Mouse (Mus musculus) brain, embryonic 14.5 days (tissue): ENCODE measurements around the gene Flrt1. TPM values are rescaled to one million over a fixed set of nuclear protein-coding genes. Genes with fewer than 3 reads are reported as not detected.
A peak's percentile ranks its signal among the peaks of the same experiment; 100 is the strongest.

ENCODE experiments used
- DNase-seq: peaks from one replicate; pipeline ENCODE4 v3.0.0-alpha.2; 2011; ENCODE audit warnings: low read depth
- CTCF ChIP-seq: fragments of 200-500 bp; IDR thresholded peaks from 2 replicates; pipeline ENCODE4 v1.5.1; 2012; ENCODE audit warnings: inconsistent platforms, mild to moderate bottlenecking, moderate library complexity, borderline replicate concordance; ENCODE audit not compliant: insufficient read depth, insufficient read length; ENCODE audit errors: extremely low read depth
- POLR2A ChIP-seq: fragments of 200-500 bp; IDR thresholded peaks from 2 replicates; pipeline ENCODE4 v1.6.1; 2012; ENCODE audit warnings: mild to moderate bottlenecking, inconsistent platforms, borderline replicate concordance; ENCODE audit not compliant: poor library complexity, insufficient read depth, insufficient read length, severe bottlenecking; ENCODE audit errors: extremely low read depth
- polyA plus RNA-seq: library from polyadenylated mRNA; depleted of rRNA; stranded (reverse); fragments of >200 nt; gene quantifications from 2 replicates; pipeline ENCODE4 v1.2.3, GENCODE M21; 2012

Gene Flrt1
- polyA plus RNA-seq, 1 experiment: 4.3 TPM

DNA sequence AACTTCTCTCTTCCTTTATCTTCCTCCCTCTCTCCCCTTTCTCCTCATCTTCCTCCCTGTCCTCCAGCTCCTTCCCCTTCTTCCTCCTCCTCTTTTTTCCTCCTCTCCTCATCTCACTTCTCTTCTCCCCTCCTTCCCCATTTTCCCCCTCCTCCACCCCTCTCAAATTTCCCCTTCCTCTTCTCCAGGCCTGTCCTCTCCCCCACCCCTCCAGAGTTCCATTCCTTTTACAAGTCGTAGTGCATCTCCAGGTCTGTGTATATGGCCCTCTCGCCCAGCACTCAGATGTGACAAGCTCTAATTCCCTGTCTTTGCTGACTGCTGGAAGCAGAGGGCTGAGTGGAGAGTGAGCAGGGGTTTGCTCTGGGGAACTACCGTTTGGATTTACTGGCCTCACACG, 34.8 kb downstream of the Flrt1 start:
- DNase-seq: no peak
- TF ChIP-seq POLR2A (no peak), CTCF (no peak)

DNA sequence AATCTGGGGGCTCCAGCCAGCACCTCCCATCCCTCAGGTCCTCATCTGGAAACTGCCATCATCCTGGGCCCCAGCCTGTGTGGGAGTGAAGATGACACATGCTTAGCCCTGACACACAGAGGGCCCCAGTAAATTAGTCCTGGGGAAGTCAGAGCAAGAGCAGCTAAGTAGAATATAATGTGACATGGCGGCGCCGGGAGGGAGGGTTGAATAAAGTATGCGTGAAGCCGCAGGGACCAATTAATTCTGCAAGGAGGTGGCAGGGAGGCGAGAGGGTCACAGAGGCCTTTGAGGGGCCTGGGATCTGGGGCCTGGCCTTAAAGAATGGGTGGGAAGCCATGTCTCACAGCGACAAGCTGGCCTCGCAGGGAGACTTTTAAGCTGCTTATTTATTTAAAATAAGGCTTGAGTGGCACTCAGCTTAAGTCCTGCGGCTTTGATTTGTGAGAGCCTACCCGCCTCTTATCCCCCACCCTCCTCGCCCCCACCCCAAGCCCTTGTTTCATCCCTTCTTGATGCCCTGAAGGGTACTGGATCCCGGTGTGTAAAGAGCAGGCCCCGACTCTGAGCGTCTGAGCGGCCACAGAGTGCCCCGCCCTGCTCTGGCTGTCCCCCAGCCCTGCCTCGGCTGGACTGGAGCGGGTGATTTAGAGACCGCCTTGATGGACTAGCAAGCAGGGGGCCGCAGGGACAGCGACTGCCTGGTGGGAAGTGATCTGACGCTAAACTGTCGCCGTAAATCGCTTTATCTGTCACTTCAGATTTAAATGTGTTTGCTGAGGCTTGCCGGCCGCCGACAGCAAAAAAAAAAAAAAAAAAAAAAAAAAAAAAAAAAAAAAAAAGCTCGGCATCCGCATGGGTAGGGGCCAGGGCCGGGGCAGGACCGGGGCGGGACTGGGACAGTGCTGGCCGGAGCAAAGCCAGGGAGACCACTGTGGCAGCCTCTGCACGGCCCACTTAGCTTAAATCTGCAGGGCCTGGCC, 35.5 kb downstream of the Flrt1 start:
- TF ChIP-seq POLR2A: no peak
- no peak for TF ChIP-seq CTCF

DNA sequence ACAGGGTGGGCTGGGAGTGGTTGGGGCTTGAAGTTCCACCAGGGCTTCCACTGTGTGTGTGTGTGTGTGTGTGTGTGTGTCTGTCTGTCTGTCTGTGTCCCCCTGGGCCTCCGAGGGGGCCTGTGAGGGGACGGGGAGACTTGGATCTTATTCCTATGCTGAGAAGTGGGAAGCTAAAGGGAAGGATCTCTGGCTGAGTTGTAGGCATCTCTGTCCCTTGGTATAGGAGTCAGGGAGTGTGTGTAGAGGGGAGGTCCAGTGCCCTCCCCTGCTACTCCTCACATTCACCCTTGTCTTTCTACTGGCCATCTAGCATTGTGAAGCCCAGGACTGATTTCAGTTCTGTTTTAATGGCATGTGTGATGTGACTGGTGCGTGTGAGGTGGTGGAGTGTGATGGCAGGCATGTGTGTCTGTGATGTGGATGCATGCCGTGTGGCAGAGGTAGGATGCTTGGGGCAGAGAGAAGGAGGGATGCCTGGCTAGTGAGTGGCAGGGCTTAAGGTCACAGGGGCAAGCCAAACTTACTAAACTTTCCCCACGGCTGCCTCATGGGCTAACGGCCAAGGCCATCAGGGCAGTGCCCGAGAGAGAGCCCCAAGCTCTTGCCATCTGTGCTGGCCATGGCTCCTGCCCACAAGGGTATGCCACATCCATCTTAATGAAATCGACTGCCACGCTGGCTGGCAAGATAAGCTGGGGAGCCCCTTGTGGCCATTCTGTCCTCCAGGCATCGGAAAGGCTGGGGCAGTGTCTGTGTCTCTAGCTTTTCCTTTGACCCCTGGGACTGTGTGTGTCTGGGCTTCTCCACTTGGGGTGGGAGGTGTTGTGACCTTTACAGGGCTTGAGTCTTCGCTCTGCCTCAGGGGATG, 36.6 kb downstream of the Flrt1 start:
- peak; percentile 68 for DNase-seq
- TF ChIP-seq POLR2A (no peak), CTCF (peak; percentile 45; the same call in 1 of the 2 replicates)

More for the DNA sequence above, 35.5 kb downstream of the Flrt1 start:
- DNase-seq: peak; percentile 84

DNA sequence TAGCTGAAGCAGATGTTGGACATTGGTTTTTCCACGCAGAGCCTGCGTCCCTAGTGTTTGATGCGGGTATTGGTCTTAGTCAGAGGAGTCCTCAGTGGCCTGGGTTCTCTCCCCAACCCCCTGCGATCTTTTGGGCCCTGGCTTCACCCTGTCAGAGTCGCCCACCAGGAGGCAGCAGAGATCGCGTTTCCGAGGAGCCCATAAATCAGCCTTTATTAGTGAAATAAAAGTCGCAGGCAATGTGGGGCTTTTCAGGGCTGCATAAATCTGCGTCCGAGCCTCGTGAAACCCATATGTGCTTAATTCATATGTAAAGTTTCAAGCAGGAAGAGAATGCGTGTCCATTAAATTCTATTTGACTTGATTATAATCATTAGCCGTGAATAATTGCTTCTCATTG, 37.4 kb downstream of the Flrt1 start:
- peak; percentile 94 for TF ChIP-seq CTCF
- no peak for TF ChIP-seq POLR2A
- DNase-seq: peak; percentile 92

DNA sequence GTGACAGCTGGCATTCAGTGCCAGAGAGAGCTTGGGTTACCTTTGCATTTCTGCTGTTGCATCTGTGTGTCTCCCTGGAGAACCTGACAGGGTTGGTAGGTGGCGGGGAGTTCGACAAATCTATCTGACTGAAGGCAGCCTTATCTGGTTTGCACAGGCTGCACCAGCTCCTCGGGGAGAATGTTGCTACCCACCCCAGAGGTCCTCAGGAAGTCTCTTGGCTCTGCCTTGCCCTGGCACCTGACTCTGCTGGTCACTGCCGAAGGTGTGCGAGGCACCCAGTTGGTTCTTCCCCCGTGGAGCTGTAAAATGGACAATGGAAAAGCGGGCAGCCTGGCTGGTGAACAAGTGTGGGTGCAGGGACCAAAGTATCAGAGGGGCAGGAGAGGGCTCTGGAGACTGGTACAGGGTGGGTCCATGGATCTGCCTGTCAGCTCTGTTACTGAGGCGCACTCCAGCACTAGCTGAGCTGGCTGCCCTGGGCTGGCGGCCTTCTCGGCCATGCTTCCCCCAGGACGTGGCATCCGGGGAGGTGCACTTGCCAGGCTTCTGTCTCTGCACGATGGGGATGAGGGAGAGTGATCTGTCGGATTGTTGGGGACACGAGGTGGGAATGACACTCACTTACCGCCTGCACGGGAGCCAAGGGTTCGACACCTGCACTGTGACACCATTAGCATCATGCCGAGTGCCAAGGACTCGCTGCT, 38.0 kb downstream of the Flrt1 start:
- DNase-seq: no peak

DNA sequence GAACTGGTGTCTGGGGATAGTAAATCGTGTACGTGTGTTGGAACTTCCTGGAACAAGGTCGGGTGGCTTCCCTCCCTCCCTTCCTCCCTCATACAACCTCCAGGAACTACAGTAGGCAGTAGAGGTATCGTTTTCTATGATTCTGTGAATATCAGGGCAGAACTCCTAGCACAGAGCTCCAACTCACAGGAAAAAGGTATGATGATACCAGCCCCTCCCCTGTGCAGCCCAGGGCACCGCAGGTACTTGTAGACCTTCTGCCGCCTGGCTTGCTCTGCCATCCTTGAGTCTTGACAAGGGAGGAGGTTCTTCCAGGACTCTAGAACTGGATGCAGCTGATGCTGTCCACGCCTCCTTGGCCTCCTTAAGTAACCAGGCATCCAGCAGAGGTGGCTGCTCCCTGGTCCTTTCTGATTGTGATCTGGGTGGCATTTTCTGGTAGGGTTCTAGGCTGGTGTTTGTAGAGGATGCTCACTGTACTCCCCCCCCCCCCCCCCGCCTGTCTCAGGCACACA, 38.6 kb downstream of the Flrt1 start:
- TF ChIP-seq POLR2A (no peak), CTCF (no peak)
- no peak for DNase-seq

More for the DNA sequence above, 38.0 kb downstream of the Flrt1 start:
- TF ChIP-seq POLR2A (no peak), CTCF (no peak)

DNA sequence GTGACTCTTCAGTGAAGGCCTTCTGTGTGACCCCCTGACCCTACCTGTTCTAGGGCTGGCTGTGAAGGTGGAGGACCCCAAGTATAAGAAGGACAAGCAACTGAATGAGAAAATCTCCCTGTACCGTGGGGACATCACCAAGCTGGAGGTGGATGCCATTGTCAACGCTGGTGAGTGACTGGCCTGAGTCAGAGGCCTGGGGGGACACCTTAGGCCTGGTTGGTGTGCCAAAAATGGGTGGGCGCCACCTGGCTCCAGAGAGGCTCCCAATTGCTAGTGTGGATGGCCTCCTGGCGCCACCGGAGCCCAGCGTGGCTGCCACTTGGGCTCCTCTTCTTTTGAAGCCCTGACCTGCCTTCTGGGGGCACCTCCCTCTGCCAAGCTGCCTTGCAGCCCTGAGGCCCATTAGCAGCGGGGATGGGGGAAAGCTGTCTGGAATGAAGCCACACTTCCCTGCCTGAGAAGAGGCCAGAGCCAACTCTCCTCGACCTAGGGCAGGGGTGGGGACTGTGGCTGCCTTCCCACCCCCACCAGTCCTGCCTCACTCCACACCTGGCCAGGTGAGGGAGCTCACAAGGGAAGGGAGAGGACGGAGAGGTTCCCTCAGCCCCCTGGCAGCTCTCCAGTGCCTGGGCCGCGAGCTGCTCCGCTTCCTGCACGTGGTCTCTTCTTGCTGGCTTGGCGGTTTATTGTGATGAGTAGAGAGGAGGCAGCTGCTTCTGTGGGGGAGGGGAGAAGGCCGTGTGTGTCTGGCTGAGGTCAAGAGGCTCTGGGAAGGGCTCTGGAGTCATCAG, 39.3 kb downstream of the Flrt1 start:
- no peak for TF ChIP-seq POLR2A
- no peak for TF ChIP-seq CTCF
- peak; percentile 81 for DNase-seq

DNA sequence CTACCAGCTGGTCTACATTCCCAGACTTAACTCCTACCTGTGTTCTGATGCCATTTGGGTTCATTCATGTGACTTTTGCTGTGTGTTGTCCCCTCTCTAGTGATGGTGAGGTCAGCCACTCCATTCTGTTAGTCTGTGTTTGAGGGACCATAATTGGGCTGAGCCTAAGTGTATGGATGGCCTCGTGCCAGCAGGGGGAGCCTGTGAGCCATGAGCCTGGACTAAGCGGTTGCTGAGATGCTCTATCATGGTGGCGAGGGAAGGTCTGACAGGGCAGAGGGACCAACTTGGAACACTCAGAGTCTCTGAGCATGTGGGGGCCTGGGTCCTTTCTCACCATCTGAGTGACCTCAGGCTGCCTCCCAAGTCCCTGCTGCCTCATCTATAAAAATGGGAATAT, 41.0 kb downstream of the Flrt1 start:
- DNase-seq: peak; percentile 90
- no peak for TF ChIP-seq POLR2A
- peak; percentile 100 for TF ChIP-seq CTCF

DNA sequence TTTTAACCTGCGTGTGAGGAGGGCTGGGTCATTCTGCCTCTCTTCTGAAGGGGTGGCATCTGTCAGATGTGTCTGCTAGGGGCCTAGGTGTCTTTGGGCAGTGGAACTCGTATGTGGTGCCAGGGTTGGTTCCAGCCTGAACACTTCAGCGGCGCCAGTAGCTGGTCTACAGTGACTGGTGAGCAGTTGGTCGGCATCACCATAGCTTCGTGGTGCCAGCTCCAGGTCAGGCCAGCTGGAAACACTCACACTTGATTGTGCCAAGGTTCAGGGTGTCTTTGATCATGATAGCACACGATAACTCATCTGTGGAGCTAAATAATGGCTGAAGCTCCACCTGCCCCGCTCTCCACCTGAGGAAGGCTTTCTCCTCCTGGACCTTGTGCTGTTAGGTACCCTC, 42.6 kb downstream of the Flrt1 start:
- no peak for DNase-seq
- no peak for TF ChIP-seq CTCF
- TF ChIP-seq POLR2A: no peak

DNA sequence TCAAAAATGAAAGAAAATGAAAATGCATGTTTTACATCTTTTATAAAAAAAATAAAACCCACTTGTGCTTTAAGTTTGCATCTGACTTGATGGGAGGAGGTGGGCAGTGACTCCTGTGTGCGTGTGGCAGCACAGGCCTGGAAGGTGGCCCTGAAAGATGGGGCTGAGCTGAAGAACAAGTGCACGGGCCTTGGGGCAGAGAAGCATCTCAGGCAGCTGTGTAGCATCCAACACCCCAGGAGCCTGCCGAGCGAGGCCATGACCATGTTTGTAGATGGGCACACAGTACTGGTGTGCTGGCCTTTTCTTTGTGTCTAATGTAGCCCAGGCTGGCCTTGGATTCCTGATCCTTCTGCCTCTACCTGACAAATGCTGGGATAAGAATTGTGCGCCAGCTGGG, 43.4 kb downstream of the Flrt1 start:
- DNase-seq: no peak
- TF ChIP-seq CTCF (no peak), POLR2A (no peak)
